Mouse (Mus musculus) CH12.LX (cell line): ENCODE data around the gene Rufy1. TPM values are rescaled to one million over a fixed set of nuclear protein-coding genes. Genes with fewer than 3 reads are reported as not detected.

Experiments used
- DNase-seq: peaks from one replicate; pipeline ENCODE4 v3.0.0-alpha.2; 2013; ENCODE audit errors: extremely low read depth
- H3K27ac ChIP-seq: 2 replicates; pipeline ENCODE4 v1.5.1; 2012; ENCODE audit warnings: low read depth, mild to moderate bottlenecking, control low read depth, moderate library complexity; ENCODE audit not compliant: insufficient read depth
- H3K27me3 ChIP-seq: replicated peaks from 2 replicates; pipeline ENCODE3; 2012; ENCODE audit warnings: inconsistent platforms
- H3K36me3 ChIP-seq, 2 experiments: replicated peaks in 1 of 2; 2 replicates each; pipeline versions ENCODE3 to v1.6.1; 2012; ENCODE audit warnings: inconsistent platforms in 1 of 2, low read length in 1 of 2, mild to moderate bottlenecking in 1 of 2, mixed read lengths in 1 of 2, moderate library complexity in 1 of 2; ENCODE audit not compliant: control insufficient read depth in 1 of 2, insufficient read depth in 1 of 2
- H3K4me1 ChIP-seq, 2 experiments: 2 replicates each; pipeline ENCODE4 v1.6.1; 2012; ENCODE audit warnings: inconsistent platforms in 1 of 2, moderate library complexity in 1 of 2; ENCODE audit not compliant: insufficient read depth in 2 of 2, control insufficient read depth in 1 of 2
- H3K4me2 ChIP-seq: 2 replicates; pipeline ENCODE4 v1.6.1; 2012; ENCODE audit warnings: low read depth, mild to moderate bottlenecking, control low read depth; ENCODE audit not compliant: poor library complexity, insufficient read depth, severe bottlenecking
- H3K4me3 ChIP-seq, 3 experiments: fragments of 150-350 bp in 1 of 3; sonication (generic) in 1 of 3; replicated peaks in 1 of 3; 2 replicates each; pipeline versions ENCODE3 to v1.5.1; 2011 to 2012; ENCODE audit warnings: low read depth in 2 of 3, low read length in 2 of 3, mild to moderate bottlenecking in 2 of 3, moderate library complexity in 2 of 3, control low read depth in 1 of 3, improper control_type of control experiment in 1 of 3, inconsistent platforms in 1 of 3, mixed read lengths in 1 of 3; ENCODE audit not compliant: poor library complexity in 1 of 3
- H3K79me2 ChIP-seq: replicated peaks from 2 replicates; pipeline ENCODE4 v1.6.1; 2012; ENCODE audit warnings: mild to moderate bottlenecking, moderate library complexity; ENCODE audit not compliant: control insufficient read depth, poor library complexity, insufficient read depth, severe bottlenecking; ENCODE audit errors: extremely low read depth
- H3K9ac ChIP-seq: 2 replicates; pipeline ENCODE4 v1.6.1; 2012; ENCODE audit warnings: low read depth, mild to moderate bottlenecking, control low read depth, moderate library complexity; ENCODE audit not compliant: insufficient read depth
- H3K9me3 ChIP-seq: replicated peaks from 2 replicates; pipeline ENCODE3; 2012; ENCODE audit warnings: low read length, inconsistent platforms, mixed read lengths
- CHD2 ChIP-seq: IDR thresholded peaks from 2 replicates; pipeline ENCODE4 v1.6.1; 2011; ENCODE audit warnings: low read length, improper control_type of control experiment
- CTCF ChIP-seq, 2 experiments: IDR thresholded peaks in 1 of 2; conservative IDR thresholded peaks in 1 of 2; 2 replicates each; pipeline ENCODE4 v1.5.1; 2011 to 2012; ENCODE audit warnings: low read depth in 2 of 2, low read length in 2 of 2, improper control_type of control experiment in 1 of 2, inconsistent platforms in 1 of 2, mild to moderate bottlenecking in 1 of 2, moderate library complexity in 1 of 2
- EP300 ChIP-seq: IDR thresholded peaks from 2 replicates; pipeline ENCODE4 v1.6.1; 2011; ENCODE audit warnings: low read length, improper control_type of control experiment
- ETS1 ChIP-seq: conservative IDR thresholded peaks from 2 replicates; pipeline ENCODE4 v1.6.1; 2012; ENCODE audit warnings: low read depth, mild to moderate bottlenecking, inconsistent platforms, low read length, improper control_type of control experiment, moderate library complexity
- GABPA ChIP-seq: IDR thresholded peaks from 2 replicates; pipeline ENCODE4 v1.6.1; 2012; ENCODE audit warnings: low read depth, low read length, improper control_type of control experiment, inconsistent platforms; ENCODE audit not compliant: insufficient replicate concordance
- JUN ChIP-seq: IDR thresholded peaks from 2 replicates; pipeline ENCODE4 v1.6.1; 2011; ENCODE audit warnings: low read depth, mild to moderate bottlenecking, low read length, improper control_type of control experiment, moderate library complexity; ENCODE audit not compliant: insufficient read depth
- JUND ChIP-seq: conservative IDR thresholded peaks from 2 replicates; pipeline ENCODE4 v1.6.1; 2011; ENCODE audit warnings: low read depth, low read length, improper control_type of control experiment
- MAX ChIP-seq: IDR thresholded peaks from 2 replicates; pipeline ENCODE4 v1.6.1; 2011; ENCODE audit warnings: low read length, improper control_type of control experiment
- MXI1 ChIP-seq: IDR thresholded peaks from 2 replicates; pipeline ENCODE4 v1.6.1; 2011; ENCODE audit warnings: mild to moderate bottlenecking, low read depth, low read length, improper control_type of control experiment
- NELFE ChIP-seq: IDR thresholded peaks from 2 replicates; pipeline ENCODE4 v1.6.1; 2011; ENCODE audit warnings: low read depth, low read length, improper control_type of control experiment
- PAX5 ChIP-seq: IDR thresholded peaks from 2 replicates; pipeline ENCODE4 v1.6.1; 2012; ENCODE audit warnings: low read length, inconsistent platforms, mixed read lengths
- TBP ChIP-seq: conservative IDR thresholded peaks from 2 replicates; pipeline ENCODE4 v1.6.1; 2011; ENCODE audit warnings: low read depth, low read length, improper control_type of control experiment
- UBTF ChIP-seq: IDR thresholded peaks from 2 replicates; pipeline ENCODE4 v1.6.1; 2012; ENCODE audit warnings: low read depth, mild to moderate bottlenecking, inconsistent platforms, low read length, improper control_type of control experiment, moderate library complexity
- USF2 ChIP-seq: conservative IDR thresholded peaks from 2 replicates; pipeline ENCODE4 v1.6.1; 2011; ENCODE audit warnings: low read depth, low read length, improper control_type of control experiment
- ZNF384 ChIP-seq: IDR thresholded peaks from 2 replicates; pipeline ENCODE4 v1.6.1; 2012; ENCODE audit warnings: low read depth, low read length, improper control_type of control experiment, inconsistent platforms
- dilution Hi-C: fragments of 300-500 bp; cut with MboI; formaldehyde crosslinking; loops from 2 replicates; pipeline ENCODE4 v1.14.3; 2020; ENCODE audit warnings: low sequenced_read_pairs; ENCODE audit not compliant: extremely low pct_unique_long_range_greater_than_20kb, extremely low pct_ligation_motif_present
- in situ Hi-C: fragments of 300-500 bp; cut with MboI; formaldehyde crosslinking; loops from 3 replicates; pipeline ENCODE4 v1.14.3; 2019; ENCODE audit warnings: low sequenced_read_pairs, low pct_ligation_motif_present, low pct_unique_long_range_greater_than_20kb, mixed read lengths
- polyA plus RNA-seq: library from polyadenylated mRNA; unstranded; fragments of >175 nt; gene quantifications from 2 replicates; pipeline ENCODE4 v1.2.1, GENCODE M21; 2012; ENCODE audit warnings: low read depth; ENCODE audit not compliant: insufficient read length
- total RNA-seq, 2 experiments: library from RNA; depleted of rRNA; stranded (reverse); fragments of 300-350 nt in 1 of 2; fragments of >200 nt in 1 of 2; gene quantifications; 2 replicates each; pipeline ENCODE4 v1.2.3; 2012 to 2014

Rufy1 gene
- total and polyA plus RNA-seq, 3 experiments, result 11.0 to 21.3 (median 18.0) TPM

GRCm38 (mm10) chr11:50374286-50375015 is 56.5 kb downstream of the Rufy1 start:
- in situ Hi-C loops, result no loop called here
- H3K27ac ChIP-seq, result no peak overlapping the region
- H3K79me2 ChIP-seq, result peaks cover 17% of the 10 kb centered on the region
- no peak overlapping the region for H3K4me2 ChIP-seq
- peaks cover 11% of the 10 kb centered on the region for H3K27me3 ChIP-seq
- TF ChIP-seq EP300 (no peak), GABPA (no peak), PAX5 (no peak)
- dilution Hi-C loops, result no loop called here
- no peak overlapping the region for H3K9ac ChIP-seq
- H3K9me3 ChIP-seq, result no peaks in the 10 kb centered on the region
- H3K4me1 ChIP-seq, result peaks cover 3 to 24% of the 10 kb centered on the region in 2 experiments; a peak in 3 of 4 replicates
- H3K4me3 ChIP-seq, result no peak overlapping the region
- DNase-seq, result no peak
- H3K36me3 ChIP-seq, result peaks cover 2 to 9% of the 10 kb centered on the region in 2 experiments

- in situ Hi-C loops (no loop called here), dilution Hi-C loops (no loop called here)
- Histone ChIP-seq H3K4me2 (no peak overlapping the region), H3K79me2 (peaks cover 8% of the 10 kb centered on the region), H3K9me3 (no peaks in the 10 kb centered on the region), H3K36me3 (peaks cover 0 to 1% of the 10 kb centered on the region in 2 experiments), H3K4me1 (peaks cover 3 to 24% of the 10 kb centered on the region in 2 experiments; a peak in 3 of 4 replicates), H3K27me3 (peaks cover 11% of the 10 kb centered on the region), H3K9ac (no peak overlapping the region), H3K27ac (no peak overlapping the region), H3K4me3 (no peak overlapping the region)
- DNase-seq, result no peak
- TF ChIP-seq CTCF (conservative IDR thresholded peaks at IDR 0.05 in 1 of 2, IDR thresholded peaks at IDR 0.05 in 1 of 2; ENCODE audit: low read depth in 2 of 2, low read length in 2 of 2), result no peak
- no peak for TF ChIP-seq USF2
- no peak for TF ChIP-seq ETS1
- TF ChIP-seq CHD2, result no peak
- no peak for TF ChIP-seq JUN
- no peak for TF ChIP-seq TBP
- TF ChIP-seq MAX, result no peak
- TF ChIP-seq JUND, result no peak
- TF ChIP-seq UBTF, result no peak
- no peak for TF ChIP-seq MXI1
- no peak for TF ChIP-seq GABPA
- TF ChIP-seq NELFE, result no peak
- no peak for TF ChIP-seq ZNF384
- TF ChIP-seq, all 38 proteins: peak for 0
These were observed 57.3 kb downstream of the Rufy1 start for GRCm38 (mm10) chr11:50373621-50374020.
